Comparison of ENCODE assay signal across 17 mouse cellular contexts in the genomic region with DNA sequence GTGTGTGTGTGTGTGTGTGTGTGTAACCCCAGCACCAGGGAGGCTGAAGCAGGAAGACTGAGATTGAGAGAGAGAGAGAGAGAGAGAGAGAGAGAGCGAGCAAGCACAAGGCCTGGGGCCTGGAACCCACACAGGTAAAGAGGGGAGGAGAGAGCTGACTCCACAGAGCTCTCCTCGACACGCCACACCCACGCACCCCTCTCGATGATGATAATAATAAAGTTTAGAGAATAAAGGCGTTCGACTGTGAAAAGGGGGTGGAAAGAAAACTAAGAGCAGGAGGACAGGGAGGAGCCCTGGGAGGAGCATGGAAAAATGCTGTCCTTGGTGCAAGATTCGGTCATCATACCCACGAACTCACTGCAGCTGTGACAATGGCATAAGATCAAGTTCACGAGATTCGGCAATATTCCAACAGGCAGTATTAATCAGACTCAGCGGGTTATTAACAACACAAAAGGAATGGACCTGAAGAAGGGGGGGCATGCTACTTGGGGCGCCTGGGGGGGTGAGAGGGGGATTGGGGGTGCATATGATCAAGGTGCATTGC. TPM values are rescaled to one million over a fixed set of nuclear protein-coding genes. Genes with fewer than 3 reads are reported as not detected.
DNase-seq lines count a peak whose midpoint lies in the region; TF ChIP-seq lines count a peak whose summit lies in the region.
"Had no signal": no experiment of that assay in that cellular context is flagged by ENCODE, and none has a peak within 500 bp of the region (broad histone marks: within the 10 kb centered on the region; RNA-seq: fewer than 3 reads in every experiment).

No protein-coding gene starts in this region.

- no peak overlapping the region for H3K4me3 ChIP-seq in kidney, adult 2 months (ENCODE audit: insufficient read depth, low read depth, low read length)
- H3K4me3 ChIP-seq: forebrain, embryonic 10.5 days; heart, embryonic 12.5 days; hindbrain, embryonic 10.5 days; intestine, embryonic 15.5 days; layer of hippocampus, adult 2 months; liver, embryonic 13.5 days; neural tube, embryonic 13.5 days had no signal

- peak; percentile 23 for DNase-seq in kidney, adult 2 months
- no peak for DNase-seq in kidney, postnatal 4 days
- DNase-seq in 3134 (ENCODE audit: extremely low read depth, insufficient read length, low spot score): peak; percentile 28
- peak; percentile 39 for DNase-seq in Muller cell, postnatal 12 days (ENCODE audit: inconsistent ontology term)
- DNase-seq in lung, postnatal 25 days (ENCODE audit: low spot score): peak; percentile 33
- no peak for DNase-seq in thymus, postnatal 10 days (ENCODE audit: low spot score in 2 of 2)
- DNase-seq in frontal cortex, postnatal 14 days (ENCODE audit: low spot score in 2 of 2): no peak
- DNase-seq: cerebellum, adult 11-12 months; gastrocnemius, postnatal 25 days; liver, embryonic 13.5 days; thymus, adult 18-20 months had no signal

- WGBS in kidney, adult 2 months: 68% methylated on average over 13 of the region's 13 CpGs

- no peak for TF ChIP-seq POLR2A in kidney, adult 2 months (IDR thresholded peaks at IDR 0.05; ENCODE audit: low read depth, low read length)

- no peaks in the 10 kb centered on the region for H3K4me1 ChIP-seq in kidney, adult 2 months (ENCODE audit: control insufficient read depth, insufficient read depth, low read length)

- TF ChIP-seq CTCF in kidney, adult 2 months (conservative IDR thresholded peaks at IDR 0.05; ENCODE audit: insufficient read depth, insufficient read length, low read depth, low read length): no peak

- H3K27me3 ChIP-seq in kidney, adult 2 months (replicated peaks; ENCODE audit: control insufficient read depth, insufficient read depth, low read length): no peaks in the 10 kb centered on the region

- H3K27ac ChIP-seq in kidney, adult 2 months (ENCODE audit: insufficient read depth, low read depth, low read length): no peak overlapping the region
- H3K27ac ChIP-seq: forebrain, embryonic 10.5 days; hindbrain, embryonic 10.5 days; intestine, embryonic 15.5 days; liver, embryonic 13.5 days; neural tube, embryonic 13.5 days had no signal

- no peaks in the 10 kb centered on the region for H3K36me3 ChIP-seq in kidney, adult 2 months (ENCODE audit: control insufficient read depth, insufficient read depth, low read length)
- H3K36me3 ChIP-seq: forebrain, embryonic 10.5 days; heart, embryonic 12.5 days; hindbrain, embryonic 10.5 days; intestine, embryonic 15.5 days; liver, embryonic 13.5 days; neural tube, embryonic 13.5 days had no signal

RNA-seq across cellular contexts. Expression of a gene that starts 4.6 kb away (rescaled TPM):
- 2.1 and 2.3 TPM in 2 replicates for polyA plus RNA-seq in kidney, adult 2 months (2012; rRNA removed)
- polyA plus RNA-seq: forebrain, embryonic 10.5 days; heart, embryonic 12.5 days had no signal

RNA-seq across cellular contexts. Expression of a gene that starts 49.3 kb away (rescaled TPM):
- 15.1 and 16.0 TPM in 2 replicates for polyA plus RNA-seq in kidney, adult 2 months (2012; rRNA removed)

Comparison
In these comparisons a context has a peak if more than half of its experiments do, and no peak if none do; other contexts are left out.
1. DNase-seq: peak in kidney, adult 2 months (single experiment), 3134 (single experiment), Muller cell, postnatal 12 days (single experiment) and lung, postnatal 25 days (single experiment); none in kidney, postnatal 4 days (0 of 2), thymus, postnatal 10 days (0 of 2) and frontal cortex, postnatal 14 days (0 of 2).